Mouse (Mus musculus) cerebellum, adult 11-12 months (tissue): Measurements from ENCODE around the gene Arfgef2.

Experiments used
- DNase-seq: peaks from one replicate; pipeline ENCODE4 v3.0.0; 2022

The Arfgef2 gene

DNA sequence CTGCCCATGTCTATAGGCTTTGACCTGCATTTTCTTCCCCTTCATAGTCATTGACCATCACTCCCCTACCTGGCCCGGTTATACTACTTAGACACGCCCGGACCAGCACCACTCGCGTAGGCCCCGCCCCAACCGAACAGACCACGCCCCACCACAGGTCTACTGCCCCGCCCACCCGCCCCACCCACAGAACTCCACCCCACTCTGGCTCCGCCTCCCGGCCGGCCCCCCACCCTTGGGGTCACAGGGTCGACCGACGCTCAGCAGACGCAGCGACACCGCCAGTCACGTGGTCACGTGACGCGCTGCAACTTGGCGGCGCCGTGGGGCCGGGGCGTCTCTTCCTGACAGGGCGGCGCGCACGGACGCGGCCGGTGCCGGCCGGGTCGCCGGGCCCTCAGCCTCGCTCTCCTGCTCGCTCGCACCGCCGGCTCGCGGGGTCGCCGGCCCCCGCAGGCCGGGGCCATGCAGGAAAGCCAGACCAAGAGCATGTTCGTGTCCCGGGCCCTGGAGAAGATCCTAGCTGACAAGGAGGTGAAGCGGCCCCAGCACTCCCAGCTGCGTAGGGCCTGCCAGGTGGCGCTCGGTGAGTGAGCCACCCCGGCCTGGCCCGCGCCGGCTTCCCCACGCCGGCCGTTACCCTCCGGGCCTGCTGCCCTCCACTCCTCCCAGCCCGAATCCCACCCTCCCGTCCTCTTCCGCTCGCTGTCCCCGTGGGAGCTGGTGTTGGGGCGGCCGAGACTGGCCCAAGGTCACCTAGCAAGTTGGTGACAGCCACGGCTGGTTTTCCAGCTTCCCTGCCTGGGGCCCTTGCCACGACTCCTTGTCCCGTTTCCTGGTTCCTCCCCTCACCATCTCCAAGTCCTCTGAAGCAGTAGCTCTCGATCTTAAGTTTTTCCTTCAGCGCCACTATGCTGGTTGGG, at the start of gene Arfgef2:
Arfgef2 (plus strand) TSS at position 339 of the 923 bp plus-strand sequence.
- peak; percentile 90 for DNase-seq

DNA sequence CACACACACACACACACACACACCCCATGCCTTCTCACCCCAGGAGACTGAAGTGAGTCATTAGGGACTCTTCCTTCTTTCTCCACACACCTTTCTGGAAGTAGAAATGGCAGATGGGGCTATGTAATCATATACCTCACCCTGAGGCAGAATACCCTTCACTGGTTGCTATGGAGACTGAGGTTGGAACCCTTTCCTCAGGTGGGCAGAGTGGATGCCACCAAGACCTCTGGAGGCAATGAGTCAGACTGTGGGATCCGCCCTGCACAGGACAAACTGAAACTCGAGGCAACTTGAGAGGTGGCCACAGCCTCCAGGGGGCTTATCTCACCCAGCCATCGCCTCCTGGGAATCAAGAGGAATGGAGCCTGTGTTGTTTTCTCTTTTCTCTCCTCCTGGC, 47.4 kb upstream of the Arfgef2 start:
- no peak for DNase-seq

- no peak for DNase-seq
Measured at GRCm38 (mm10) chr2:166764051-166764450, 41.3 kb upstream of the Arfgef2 start.

DNA sequence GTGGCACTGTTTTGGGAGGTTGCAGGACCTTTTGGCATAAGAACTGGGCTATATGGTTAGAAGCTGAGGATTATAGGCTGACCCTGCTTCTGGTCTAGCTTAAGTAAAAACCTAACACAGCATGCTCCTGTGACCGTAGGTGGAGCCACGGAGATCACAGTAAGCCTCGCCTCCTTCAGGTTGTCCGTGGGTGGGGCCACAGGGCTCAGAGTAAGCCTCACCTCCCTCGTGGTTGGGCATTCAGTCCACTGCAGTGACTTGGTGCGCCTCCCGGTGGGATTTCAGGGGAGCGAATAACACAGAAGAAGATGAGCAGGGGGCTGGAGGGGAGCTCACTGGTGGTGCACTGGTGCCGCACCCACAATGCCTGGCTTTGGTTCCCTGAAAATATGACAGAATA, 37.8 kb upstream of the Arfgef2 start:
- DNase-seq = no peak

- no peak for DNase-seq
Measured at GRCm38 (mm10) chr2:166771396-166771795, 34.0 kb upstream of the Arfgef2 start.

GRCm38 (mm10) chr2:166773587-166773986, 31.8 kb upstream of the Arfgef2 start:
- no peak for DNase-seq

DNA sequence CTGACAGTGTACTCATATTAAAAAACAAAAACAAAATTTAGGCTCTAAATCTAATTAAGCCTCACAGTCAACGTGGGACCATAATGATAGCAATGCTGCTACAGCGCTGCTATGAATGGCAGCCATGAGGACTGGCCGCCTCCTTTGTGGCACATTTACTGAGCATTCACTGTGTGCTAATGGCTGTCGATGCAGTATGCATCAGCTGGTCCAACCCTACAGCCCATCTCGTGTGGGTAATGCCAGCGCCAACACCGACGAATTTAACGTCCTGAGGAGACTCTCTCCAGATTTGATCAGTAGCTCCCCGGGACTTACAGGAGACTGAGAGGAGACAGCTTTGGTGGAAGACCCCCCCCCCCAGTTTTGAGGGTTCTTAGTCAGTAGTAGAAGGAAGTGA, 31.1 kb upstream of the Arfgef2 start:
- DNase-seq = no peak

- no peak for DNase-seq
Measured at GRCm38 (mm10) chr2:166775357-166775893, 30.0 kb upstream of the Arfgef2 start.

GRCm38 (mm10) chr2:166776272-166776671, 29.1 kb upstream of the Arfgef2 start:
- DNase-seq = no peak

GRCm38 (mm10) chr2:166779956-166780355, 25.4 kb upstream of the Arfgef2 start:
- no peak for DNase-seq

GRCm38 (mm10) chr2:166780980-166781578, 24.3 kb upstream of the Arfgef2 start:
- DNase-seq = peak; percentile 43

DNA sequence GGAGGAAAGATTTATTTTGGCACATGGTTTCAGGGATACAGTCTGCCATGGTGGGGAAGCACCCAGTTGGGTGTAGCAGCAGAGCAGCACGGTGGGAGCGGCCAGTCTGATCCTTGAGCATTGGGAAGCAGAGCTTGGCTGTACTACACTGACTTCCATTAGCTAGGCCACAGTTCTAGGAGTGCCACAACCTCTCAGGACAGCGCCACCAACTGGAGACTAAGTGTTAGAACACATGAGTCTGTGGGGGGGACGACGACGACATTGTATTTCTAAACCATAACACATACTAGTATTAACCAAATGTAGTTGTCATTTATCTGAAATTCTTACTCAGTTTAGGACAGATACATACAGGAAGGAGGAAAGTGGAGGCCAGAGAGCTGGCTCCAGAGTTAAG, 21.0 kb upstream of the Arfgef2 start:
- DNase-seq = no peak

DNA sequence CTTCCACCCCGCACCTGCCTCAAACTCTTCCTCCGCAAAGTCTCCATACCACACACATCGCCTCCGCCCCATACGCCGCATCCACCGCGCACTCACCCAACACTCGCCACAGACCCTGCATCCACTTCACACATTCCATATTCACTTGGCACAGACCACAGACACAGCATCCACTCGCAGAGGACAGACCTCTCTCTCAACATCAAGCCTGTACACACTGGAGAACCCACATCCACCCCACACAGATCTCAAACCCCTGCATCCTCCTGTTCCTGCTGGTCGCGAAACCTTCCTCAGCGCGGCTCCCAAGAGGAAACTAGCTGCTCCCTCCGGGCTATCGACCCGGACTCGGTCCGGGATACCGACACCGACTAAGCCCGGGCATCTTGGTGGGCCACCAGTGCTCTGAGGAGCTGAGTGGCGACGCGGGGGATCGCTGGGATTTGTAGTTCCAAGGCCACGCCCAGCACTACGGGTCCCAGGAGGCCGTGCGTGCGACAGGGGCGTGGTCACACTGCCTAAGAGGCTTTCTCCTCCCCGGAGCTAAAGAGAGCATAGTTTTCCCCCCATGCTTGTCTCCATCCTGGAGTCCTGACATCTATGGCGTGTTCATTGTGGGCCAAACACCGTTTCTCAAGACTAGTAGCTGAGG, 18.9 kb upstream of the Arfgef2 start:
- DNase-seq = peak; percentile 92

- DNase-seq = no peak
Measured at GRCm38 (mm10) chr2:166791738-166792137, 13.7 kb upstream of the Arfgef2 start.

DNA sequence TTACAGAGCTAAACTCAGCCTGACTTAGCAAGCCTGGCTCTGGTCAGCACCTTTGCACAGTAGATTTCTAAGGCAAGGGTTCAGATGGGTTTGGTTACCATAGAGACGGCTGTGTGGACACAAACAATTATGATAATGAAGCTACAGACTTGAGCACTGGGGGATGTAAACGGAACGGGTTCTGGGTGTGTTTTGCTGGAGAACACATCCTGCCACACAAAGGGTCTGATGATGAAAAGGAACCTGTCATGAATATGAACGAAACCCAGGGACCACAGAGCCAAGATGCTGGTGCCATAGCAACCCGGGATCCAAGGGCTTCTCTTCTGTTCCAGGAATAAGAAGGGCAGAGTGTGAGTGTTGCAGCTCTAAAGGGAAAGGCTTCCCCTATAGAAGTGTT, 13.0 kb upstream of the Arfgef2 start, which contains the start of gene Trp53rkb:
Trp53rkb (plus strand) TSS at position 177 of the 400 bp plus-strand sequence.
- no peak for DNase-seq

GRCm38 (mm10) chr2:166793542-166794214, 11.7 kb upstream of the Arfgef2 start:
- DNase-seq = peak; percentile 81

DNA sequence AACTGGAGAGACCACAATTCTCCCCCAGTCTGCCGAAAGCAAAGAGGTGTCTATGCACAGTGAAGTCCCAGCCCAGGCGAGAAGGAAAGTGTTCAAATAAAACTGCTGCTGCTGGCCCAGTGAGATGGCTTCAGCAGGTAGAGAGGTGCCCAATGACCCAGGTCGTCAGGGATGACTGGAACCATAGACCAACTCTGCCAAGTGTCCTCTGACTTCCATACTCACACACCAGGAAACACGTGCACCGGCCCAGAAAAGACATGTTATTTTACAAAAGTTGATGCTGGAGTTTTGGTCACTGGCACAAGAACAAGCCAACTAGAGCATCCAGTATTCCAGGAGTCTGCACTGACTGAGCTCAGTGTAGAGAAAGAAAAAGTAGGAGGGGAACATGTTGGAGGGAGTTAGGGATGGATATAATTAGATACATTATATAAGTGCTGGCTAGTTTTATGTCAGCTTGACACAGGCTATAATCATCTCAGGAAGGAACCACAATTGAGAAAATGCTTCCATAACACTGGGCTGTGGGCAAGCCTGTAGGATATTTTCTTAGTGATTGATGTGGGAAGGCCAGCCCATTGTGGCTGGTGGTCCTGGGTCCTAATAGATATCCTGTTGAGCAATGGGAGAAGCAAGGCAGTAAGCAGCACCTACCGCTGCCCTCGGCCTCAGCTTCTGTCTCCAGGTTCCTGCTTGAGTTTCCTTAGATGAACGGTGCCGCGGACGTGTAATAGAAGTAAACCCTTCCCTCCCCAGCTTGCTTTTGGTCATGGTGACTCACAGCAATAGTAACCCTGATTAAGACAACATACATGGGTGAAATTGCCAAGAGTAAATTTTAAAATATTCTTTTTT, 5.5 kb upstream of the Arfgef2 start:
- no peak for DNase-seq

DNA sequence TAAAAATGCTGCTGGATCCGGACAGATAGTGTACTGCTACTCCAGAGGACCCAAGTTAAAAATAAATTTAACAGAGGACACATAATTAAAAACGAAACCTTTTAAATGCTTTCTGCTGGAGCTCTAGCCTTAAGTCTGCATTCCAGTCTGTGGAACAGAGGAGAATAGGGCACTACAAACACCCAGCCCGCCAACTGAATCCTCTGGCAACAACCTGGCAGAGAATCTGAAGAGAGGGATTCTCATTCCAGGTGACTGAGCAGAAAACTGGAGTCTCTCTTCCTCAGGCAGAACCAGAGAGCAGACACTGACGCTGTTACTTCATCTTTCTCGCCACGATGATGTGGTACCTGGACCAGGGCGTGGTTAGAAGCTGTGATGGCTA, 4.9 kb upstream of the Arfgef2 start:
- no peak for DNase-seq

- DNase-seq = no peak
Measured at GRCm38 (mm10) chr2:166801436-166801835, 4.0 kb upstream of the Arfgef2 start.

GRCm38 (mm10) chr2:166803298-166803697, 2.1 kb upstream of the Arfgef2 start:
- no peak for DNase-seq

DNA sequence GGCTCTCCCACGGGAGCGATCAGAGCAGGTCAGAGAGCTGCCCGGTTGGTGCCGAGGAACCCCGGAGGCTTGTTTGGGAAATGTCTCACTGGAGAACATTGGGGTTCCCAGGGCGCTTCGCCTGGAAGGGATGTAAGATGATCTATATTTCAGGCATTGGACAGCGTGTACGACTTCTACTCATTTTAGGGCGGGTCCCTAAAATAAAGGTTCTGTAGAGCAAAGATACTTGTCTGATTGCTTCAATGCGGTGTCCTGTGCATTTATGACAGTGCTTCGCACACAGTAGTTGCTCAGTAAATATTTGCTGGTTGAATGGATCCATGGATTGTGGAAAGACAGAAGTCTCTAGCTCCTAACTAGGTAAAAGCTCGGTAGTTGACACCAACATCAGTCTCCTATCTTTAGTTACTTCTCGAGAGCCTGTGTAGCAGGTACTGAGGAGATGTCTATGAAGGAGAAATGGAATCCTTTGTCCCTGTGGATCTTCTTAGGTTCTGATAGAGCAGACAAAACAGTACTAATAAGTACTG, 851 bp downstream of the Arfgef2 start:
- DNase-seq = no peak

DNA sequence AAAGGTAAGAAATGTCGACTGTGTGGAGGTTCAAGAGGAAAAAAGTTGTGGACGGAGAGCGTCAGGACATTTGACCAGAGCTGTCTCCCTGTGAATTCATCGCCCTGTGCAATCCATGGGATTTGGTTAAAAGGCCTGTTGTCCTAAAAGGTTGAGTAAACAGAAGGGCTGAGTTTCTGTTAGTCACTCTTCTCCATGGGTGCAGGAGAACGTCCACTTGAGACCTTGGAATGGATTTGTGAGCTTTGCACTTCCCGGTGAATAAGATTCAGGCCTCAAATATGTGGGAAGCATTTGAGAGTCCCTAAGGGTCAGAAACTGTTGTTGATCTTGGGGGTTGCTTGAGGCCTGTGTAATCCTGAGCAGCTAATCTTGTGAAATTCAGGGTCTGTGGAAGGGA, 1.4 kb downstream of the Arfgef2 start:
- DNase-seq = no peak
